Mouse (Mus musculus): ENCODE measurements around the gene Cilp2. TPM values are rescaled to one million over a fixed set of nuclear protein-coding genes. Genes with fewer than 3 reads are reported as not detected.

Cilp2 gene
- polyA plus RNA-seq, 1 experiment from 2014 or later: not detected

DNA sequence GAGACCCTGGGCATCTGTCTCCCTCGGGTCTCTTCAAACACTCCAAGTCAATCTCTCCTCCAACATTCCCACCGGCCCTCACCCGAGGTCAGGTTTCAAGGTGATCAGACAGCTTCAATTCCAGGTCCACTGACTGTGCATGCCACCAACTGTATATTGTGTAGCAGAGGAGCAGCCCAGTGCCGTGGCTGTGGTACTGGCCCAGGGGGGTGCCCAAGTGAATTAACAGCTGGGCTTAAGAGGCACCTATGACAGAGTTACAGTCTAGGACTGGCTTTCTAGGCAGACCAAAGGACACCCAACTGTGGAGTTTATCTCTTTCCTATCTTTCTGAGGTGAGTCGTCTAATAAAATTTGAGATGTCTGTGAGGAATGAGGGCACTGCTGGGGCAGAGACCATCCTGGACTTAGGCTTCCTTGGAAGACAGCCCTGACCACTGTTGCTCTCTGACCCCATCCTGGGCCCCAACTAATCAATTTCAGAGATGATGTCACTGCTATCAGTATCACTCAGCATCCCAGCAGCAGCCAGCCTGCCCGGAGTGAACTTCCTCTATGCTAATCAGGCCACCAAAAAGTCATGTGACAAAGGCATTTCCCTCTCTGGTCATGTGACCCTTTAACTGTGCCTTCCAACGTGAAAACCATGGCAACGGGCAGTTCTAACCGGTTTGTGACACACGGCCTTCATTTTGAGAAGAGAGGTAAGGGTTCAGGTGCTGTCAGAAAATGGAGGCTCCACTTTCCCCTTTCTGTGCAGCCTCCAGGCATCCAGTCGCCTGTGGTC lies 32.6 kb upstream of the Cilp2 start:
- H3K27ac ChIP-seq (ENCODE audit: low read length): peak overlapping the region; percentile 78
- peak overlapping the region; percentile 21 for H3K4me3 ChIP-seq (ENCODE audit: low read depth, low read length)
- H3K4me2 ChIP-seq (ENCODE audit: low read depth, low read length): peak overlapping the region; percentile 49
- H3K27me3 ChIP-seq (ENCODE audit: control insufficient read depth, insufficient read depth, low read depth, low read length): no peaks in the 10 kb centered on the region
- H3K36me3 ChIP-seq (ENCODE audit: control insufficient read depth, insufficient read depth): peaks cover 14% of the 10 kb centered on the region
- peaks cover 63% of the 10 kb centered on the region for H3K4me1 ChIP-seq (ENCODE audit: control insufficient read depth, low read depth, low read length)
- H3K9ac ChIP-seq (ENCODE audit: low read depth, low read length): peak overlapping the region; percentile 37
- peak; percentile 80 for ATAC-seq (ENCODE audit: low read depth)
- 26% methylated on average over 11 of the region's 11 CpGs for WGBS (ENCODE audit: insufficient replicate concordance)
- no peaks in the 10 kb centered on the region for H3K9me3 ChIP-seq (replicated peaks; ENCODE audit: control insufficient read depth, low read length)

- 50% methylated on average over 1 of the region's 1 CpGs for WGBS (ENCODE audit: insufficient replicate concordance)
Measured at GRCm38 (mm10) chr8:69919010-69919409, 31.5 kb upstream of the Cilp2 start.

GRCm38 (mm10) chr8:69918506-69918905 lies 31.0 kb upstream of the Cilp2 start:
- Histone ChIP-seq H3K4me2 (ENCODE audit: low read depth, low read length) (no peak overlapping the region), H3K9me3 (replicated peaks; ENCODE audit: control insufficient read depth, low read length) (no peaks in the 10 kb centered on the region), H3K4me3 (ENCODE audit: low read depth, low read length) (no peak overlapping the region), H3K27ac (ENCODE audit: low read length) (no peak overlapping the region), H3K4me1 (ENCODE audit: control insufficient read depth, low read depth, low read length) (peaks cover 48% of the 10 kb centered on the region), H3K36me3 (ENCODE audit: control insufficient read depth, insufficient read depth) (peaks cover 28% of the 10 kb centered on the region), H3K27me3 (ENCODE audit: control insufficient read depth, insufficient read depth, low read depth, low read length) (no peaks in the 10 kb centered on the region), H3K9ac (ENCODE audit: low read depth, low read length) (no peak overlapping the region)
- ATAC-seq (ENCODE audit: low read depth): no peak

More at GRCm38 (mm10) chr8:69919010-69919409, 31.5 kb upstream of the Cilp2 start:
- no peaks in the 10 kb centered on the region for H3K9me3 ChIP-seq (replicated peaks; ENCODE audit: control insufficient read depth, low read length)
- H3K4me1 ChIP-seq (ENCODE audit: control insufficient read depth, low read depth, low read length): peaks cover 53% of the 10 kb centered on the region
- no peak overlapping the region for H3K4me3 ChIP-seq (ENCODE audit: low read depth, low read length)
- no peak overlapping the region for H3K27ac ChIP-seq (ENCODE audit: low read length)
- H3K27me3 ChIP-seq (ENCODE audit: control insufficient read depth, insufficient read depth, low read depth, low read length): no peaks in the 10 kb centered on the region
- peak; percentile 28; the same call in 1 of the 2 replicates for ATAC-seq (ENCODE audit: low read depth)
- no peak overlapping the region for H3K9ac ChIP-seq (ENCODE audit: low read depth, low read length)
- H3K4me2 ChIP-seq (ENCODE audit: low read depth, low read length): no peak overlapping the region
- peaks cover 23% of the 10 kb centered on the region for H3K36me3 ChIP-seq (ENCODE audit: control insufficient read depth, insufficient read depth)

DNA sequence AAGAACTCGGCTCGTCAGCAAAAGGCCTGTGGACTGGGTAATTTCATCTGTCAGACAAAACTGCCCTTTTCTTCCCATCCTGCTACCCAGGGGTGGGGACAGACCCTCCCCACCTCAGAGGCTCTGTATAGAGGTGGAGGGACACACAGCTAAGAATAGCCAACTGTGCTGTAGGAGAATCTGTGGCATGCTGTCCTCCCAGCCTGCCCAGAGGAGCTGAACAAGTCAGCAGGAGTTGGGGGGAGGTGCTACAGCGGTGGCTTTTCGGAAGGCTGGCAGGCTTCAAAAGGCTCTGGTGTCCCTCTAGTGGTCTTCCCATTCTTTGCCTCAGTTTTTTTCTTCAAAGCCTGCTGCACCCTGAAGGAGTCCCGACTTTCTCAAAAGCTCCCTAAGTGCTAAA lies 28.3 kb upstream of the Cilp2 start:
- WGBS (ENCODE audit: insufficient replicate concordance): 61% methylated on average over 5 of the region's 5 CpGs
- no peak overlapping the region for H3K4me2 ChIP-seq (ENCODE audit: low read depth, low read length)

GRCm38 (mm10) chr8:69914526-69914925 lies 27.0 kb upstream of the Cilp2 start:
- Histone ChIP-seq H3K36me3 (ENCODE audit: control insufficient read depth, insufficient read depth) (peaks cover 53% of the 10 kb centered on the region), H3K27ac (ENCODE audit: low read length) (no peak overlapping the region), H3K9me3 (replicated peaks; ENCODE audit: control insufficient read depth, low read length) (no peaks in the 10 kb centered on the region), H3K27me3 (ENCODE audit: control insufficient read depth, insufficient read depth, low read depth, low read length) (no peaks in the 10 kb centered on the region), H3K4me1 (ENCODE audit: control insufficient read depth, low read depth, low read length) (peaks cover 12% of the 10 kb centered on the region), H3K4me3 (ENCODE audit: low read depth, low read length) (no peak overlapping the region), H3K4me2 (ENCODE audit: low read depth, low read length) (no peak overlapping the region), H3K9ac (ENCODE audit: low read depth, low read length) (no peak overlapping the region)
- ATAC-seq (ENCODE audit: low read depth): no peak
- 75% methylated on average over 4 of the region's 4 CpGs for WGBS (ENCODE audit: insufficient replicate concordance)

More for the DNA sequence above, 28.3 kb upstream of the Cilp2 start:
- H3K9ac ChIP-seq (ENCODE audit: low read depth, low read length): no peak overlapping the region
- H3K36me3 ChIP-seq (ENCODE audit: control insufficient read depth, insufficient read depth): peaks cover 45% of the 10 kb centered on the region
- H3K4me1 ChIP-seq (ENCODE audit: control insufficient read depth, low read depth, low read length): peaks cover 24% of the 10 kb centered on the region
- H3K27me3 ChIP-seq (ENCODE audit: control insufficient read depth, insufficient read depth, low read depth, low read length): no peaks in the 10 kb centered on the region
- no peak for ATAC-seq (ENCODE audit: low read depth)
- no peaks in the 10 kb centered on the region for H3K9me3 ChIP-seq (replicated peaks; ENCODE audit: control insufficient read depth, low read length)
- no peak overlapping the region for H3K4me3 ChIP-seq (ENCODE audit: low read depth, low read length)
- no peak overlapping the region for H3K27ac ChIP-seq (ENCODE audit: low read length)

DNA sequence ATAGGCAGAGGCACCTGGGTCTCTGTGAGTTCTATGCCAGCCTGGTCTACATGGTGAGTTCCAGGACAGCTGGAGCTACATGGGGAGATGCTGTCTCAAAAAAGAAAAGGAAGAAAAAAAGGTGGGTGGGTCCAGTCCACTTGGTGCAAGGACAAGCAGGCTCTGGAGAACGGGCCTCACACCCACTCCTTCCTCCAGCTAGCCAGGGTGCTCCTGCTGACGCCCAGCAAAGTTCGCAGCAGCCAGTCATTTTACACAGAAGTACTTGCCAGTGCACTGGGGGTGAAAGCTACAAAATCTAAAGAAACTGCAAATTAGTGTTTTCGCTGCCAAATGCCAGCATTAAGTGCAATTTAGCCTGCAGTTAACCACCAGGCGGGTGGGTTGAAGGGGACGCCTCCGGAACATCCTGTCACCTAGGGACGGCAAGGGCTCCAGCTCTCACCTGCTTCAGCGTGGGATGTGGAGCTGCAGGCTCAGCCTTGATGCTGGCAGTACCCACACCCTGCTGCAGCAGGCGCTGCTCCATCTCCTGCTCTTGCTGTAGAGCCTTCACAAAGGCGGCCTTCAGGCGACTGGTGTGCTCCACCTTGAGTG lies 25.1 kb upstream of the Cilp2 start:
- Histone ChIP-seq H3K36me3 (ENCODE audit: control insufficient read depth, insufficient read depth) (peaks cover 66% of the 10 kb centered on the region), H3K9me3 (replicated peaks; ENCODE audit: control insufficient read depth, low read length) (no peaks in the 10 kb centered on the region), H3K27ac (ENCODE audit: low read length) (no peak overlapping the region), H3K4me2 (ENCODE audit: low read depth, low read length) (no peak overlapping the region), H3K4me1 (ENCODE audit: control insufficient read depth, low read depth, low read length) (no peaks in the 10 kb centered on the region), H3K27me3 (ENCODE audit: control insufficient read depth, insufficient read depth, low read depth, low read length) (no peaks in the 10 kb centered on the region), H3K9ac (ENCODE audit: low read depth, low read length) (no peak overlapping the region), H3K4me3 (ENCODE audit: low read depth, low read length) (no peak overlapping the region)
- no peak for ATAC-seq (ENCODE audit: low read depth)
- WGBS (ENCODE audit: insufficient replicate concordance): 83% methylated on average over 12 of the region's 12 CpGs

- Histone ChIP-seq H3K36me3 (ENCODE audit: control insufficient read depth, insufficient read depth) (peaks cover 63% of the 10 kb centered on the region), H3K4me1 (ENCODE audit: control insufficient read depth, low read depth, low read length) (no peaks in the 10 kb centered on the region)
- no peak for ATAC-seq (ENCODE audit: low read depth)
Measured at GRCm38 (mm10) chr8:69911917-69912316, 24.4 kb upstream of the Cilp2 start.

DNA sequence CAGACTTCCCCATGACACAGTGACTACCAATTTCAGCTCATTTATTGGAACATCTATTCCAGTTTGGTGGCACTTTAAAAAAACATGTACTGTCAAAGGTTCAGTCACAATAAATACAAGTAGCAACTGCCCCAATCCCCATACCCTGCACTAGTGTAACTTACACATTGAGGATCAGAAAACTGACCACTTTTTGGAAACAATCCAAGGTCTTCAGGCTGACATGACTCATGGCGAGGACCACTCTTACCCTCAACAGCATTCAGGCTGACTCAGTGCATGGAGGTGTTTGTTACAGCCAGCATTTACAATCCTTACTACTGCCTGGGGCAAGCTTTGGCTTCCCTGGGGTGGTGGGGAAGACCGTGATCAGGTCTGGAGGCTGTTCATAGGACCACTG lies 19.6 kb upstream of the Cilp2 start:
- WGBS (ENCODE audit: insufficient replicate concordance): 72% methylated on average over 2 of the region's 2 CpGs
- Histone ChIP-seq H3K9ac (ENCODE audit: low read depth, low read length) (no peak overlapping the region), H3K9me3 (replicated peaks; ENCODE audit: control insufficient read depth, low read length) (no peaks in the 10 kb centered on the region), H3K4me3 (ENCODE audit: low read depth, low read length) (no peak overlapping the region), H3K4me1 (ENCODE audit: control insufficient read depth, low read depth, low read length) (peaks cover 15% of the 10 kb centered on the region), H3K36me3 (ENCODE audit: control insufficient read depth, insufficient read depth) (peaks cover 26% of the 10 kb centered on the region), H3K27ac (ENCODE audit: low read length) (no peak overlapping the region), H3K4me2 (ENCODE audit: low read depth, low read length) (no peak overlapping the region), H3K27me3 (ENCODE audit: control insufficient read depth, insufficient read depth, low read depth, low read length) (no peaks in the 10 kb centered on the region)
- ATAC-seq (ENCODE audit: low read depth): no peak

More at GRCm38 (mm10) chr8:69911917-69912316, 24.4 kb upstream of the Cilp2 start:
- WGBS (ENCODE audit: insufficient replicate concordance): 86% methylated on average over 13 of the region's 13 CpGs
- no peaks in the 10 kb centered on the region for H3K27me3 ChIP-seq (ENCODE audit: control insufficient read depth, insufficient read depth, low read depth, low read length)
- no peak overlapping the region for H3K4me3 ChIP-seq (ENCODE audit: low read depth, low read length)
- no peak overlapping the region for H3K9ac ChIP-seq (ENCODE audit: low read depth, low read length)
- H3K4me2 ChIP-seq (ENCODE audit: low read depth, low read length): no peak overlapping the region
- no peak overlapping the region for H3K27ac ChIP-seq (ENCODE audit: low read length)
- H3K9me3 ChIP-seq (replicated peaks; ENCODE audit: control insufficient read depth, low read length): no peaks in the 10 kb centered on the region

DNA sequence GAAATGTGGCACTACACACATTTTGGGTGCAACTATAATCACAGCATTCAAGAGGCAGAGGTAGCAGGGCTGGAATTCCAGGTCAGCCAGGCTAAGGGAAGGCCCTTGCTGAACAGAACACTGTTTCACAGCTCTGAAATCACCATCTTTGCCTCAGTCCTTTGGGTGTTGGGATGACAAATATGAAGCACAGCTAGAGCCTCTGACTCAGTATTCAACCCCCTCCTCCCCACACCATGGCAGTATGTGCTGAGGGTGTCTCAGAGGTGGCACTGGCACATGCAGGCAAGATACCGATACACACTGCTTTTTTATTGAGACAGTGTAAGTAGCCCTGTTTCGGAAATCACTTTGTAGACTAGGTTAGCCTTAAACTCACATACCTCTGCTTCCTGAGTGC lies 18.8 kb upstream of the Cilp2 start:
- 83% methylated on average over 2 of the region's 2 CpGs for WGBS (ENCODE audit: insufficient replicate concordance)
- Histone ChIP-seq H3K9me3 (replicated peaks; ENCODE audit: control insufficient read depth, low read length) (no peaks in the 10 kb centered on the region), H3K4me1 (ENCODE audit: control insufficient read depth, low read depth, low read length) (peaks cover 20% of the 10 kb centered on the region), H3K36me3 (ENCODE audit: control insufficient read depth, insufficient read depth) (peaks cover 20% of the 10 kb centered on the region), H3K9ac (ENCODE audit: low read depth, low read length) (no peak overlapping the region), H3K27me3 (ENCODE audit: control insufficient read depth, insufficient read depth, low read depth, low read length) (no peaks in the 10 kb centered on the region), H3K27ac (ENCODE audit: low read length) (no peak overlapping the region), H3K4me2 (ENCODE audit: low read depth, low read length) (no peak overlapping the region), H3K4me3 (ENCODE audit: low read depth, low read length) (no peak overlapping the region)
- no peak for ATAC-seq (ENCODE audit: low read depth)

Measured in liver, embryonic 16.5 days (tissue).